Mouse (Mus musculus): ENCODE data around the gene Gpr162. TPM values are rescaled to one million over a fixed set of nuclear protein-coding genes. Genes with fewer than 3 reads are reported as not detected.

The Gpr162 gene
- total RNA-seq, 1 experiment: 1.7 TPM

GRCm38 (mm10) chr6:124817971-124818370, 45.8 kb downstream of the Gpr162 start:
- no peak overlapping the region for H3K27ac ChIP-seq (ENCODE audit: insufficient read depth, low read depth, low read length, poor library complexity, severe bottlenecking)
- DNase-seq (ENCODE audit: low read depth, low spot score): no peak
- H3K36me3 ChIP-seq (ENCODE audit: control insufficient read depth, insufficient read depth, low read length, poor library complexity, severe bottlenecking): peaks cover 61% of the 10 kb centered on the region
- in situ Hi-C loops (cut with MboI; ENCODE audit: low sequenced_read_pairs in 2 of 2, unreplicated experiment in 2 of 2): no loop called here
- H3K9ac ChIP-seq (ENCODE audit: insufficient read depth, low read depth, low read length, poor library complexity, severe bottlenecking): no peak overlapping the region
- no peaks in the 10 kb centered on the region for H3K9me3 ChIP-seq (ENCODE audit: control insufficient read depth, insufficient read depth, low read depth, low read length)
- no peak overlapping the region for H3K4me3 ChIP-seq (ENCODE audit: insufficient read depth in 1 of 2, low read depth in 1 of 2, low read length in 2 of 2, poor library complexity in 1 of 2, severe bottlenecking in 1 of 2)
- TF ChIP-seq CHD2 (IDR thresholded peaks at IDR 0.05; ENCODE audit: low read depth, low read length) (no peak), ZNF384 (IDR thresholded peaks at IDR 0.05; ENCODE audit: low read depth, low read length) (no peak), HCFC1 (IDR thresholded peaks at IDR 0.05; ENCODE audit: borderline replicate concordance, insufficient read depth, low read length) (no peak), ZC3H11A (IDR thresholded peaks at IDR 0.05; ENCODE audit: borderline replicate concordance, low read depth, low read length) (no peak), MAFK (IDR thresholded peaks at IDR 0.05; ENCODE audit: insufficient read depth, low read depth, low read length) (no peak)
- peaks cover 0 to 7% of the 10 kb centered on the region in 2 experiments; a peak in 1 of 4 replicates for H3K4me1 ChIP-seq (ENCODE audit: control insufficient read depth in 2 of 2, insufficient read depth in 2 of 2, low read length in 2 of 2, poor library complexity in 1 of 2)

GRCm38 (mm10) chr6:124817563-124817962, 46.2 kb downstream of the Gpr162 start:
- Histone ChIP-seq H3K4me1 (ENCODE audit: control insufficient read depth in 2 of 2, insufficient read depth in 2 of 2, low read length in 2 of 2, poor library complexity in 1 of 2) (peaks cover 0 to 8% of the 10 kb centered on the region in 2 experiments; a peak in 1 of 4 replicates), H3K9ac (ENCODE audit: insufficient read depth, low read depth, low read length, poor library complexity, severe bottlenecking) (no peak overlapping the region), H3K27ac (ENCODE audit: insufficient read depth, low read depth, low read length, poor library complexity, severe bottlenecking) (no peak overlapping the region), H3K4me3 (ENCODE audit: insufficient read depth in 1 of 2, low read depth in 1 of 2, low read length in 2 of 2, poor library complexity in 1 of 2, severe bottlenecking in 1 of 2) (no peak overlapping the region), H3K36me3 (ENCODE audit: control insufficient read depth, insufficient read depth, low read length, poor library complexity, severe bottlenecking) (peaks cover 61% of the 10 kb centered on the region), H3K9me3 (ENCODE audit: control insufficient read depth, insufficient read depth, low read depth, low read length) (no peaks in the 10 kb centered on the region)
- TF ChIP-seq ZC3H11A (IDR thresholded peaks at IDR 0.05; ENCODE audit: borderline replicate concordance, low read depth, low read length) (no peak), MAFK (IDR thresholded peaks at IDR 0.05; ENCODE audit: insufficient read depth, low read depth, low read length) (no peak), HCFC1 (IDR thresholded peaks at IDR 0.05; ENCODE audit: borderline replicate concordance, insufficient read depth, low read length) (no peak), ZNF384 (IDR thresholded peaks at IDR 0.05; ENCODE audit: low read depth, low read length) (no peak), CHD2 (IDR thresholded peaks at IDR 0.05; ENCODE audit: low read depth, low read length) (no peak)
- in situ Hi-C loops (cut with MboI; ENCODE audit: low sequenced_read_pairs in 2 of 2, unreplicated experiment in 2 of 2): no loop called here
- DNase-seq (ENCODE audit: low read depth, low spot score): no peak

GRCm38 (mm10) chr6:124817125-124817524, 46.7 kb downstream of the Gpr162 start:
- Histone ChIP-seq H3K4me3 (ENCODE audit: insufficient read depth in 1 of 2, low read depth in 1 of 2, low read length in 2 of 2, poor library complexity in 1 of 2, severe bottlenecking in 1 of 2) (no peak overlapping the region), H3K4me1 (ENCODE audit: control insufficient read depth in 2 of 2, insufficient read depth in 2 of 2, low read length in 2 of 2, poor library complexity in 1 of 2) (peaks cover 0 to 12% of the 10 kb centered on the region in 2 experiments; a peak in 1 of 4 replicates), H3K27ac (ENCODE audit: insufficient read depth, low read depth, low read length, poor library complexity, severe bottlenecking) (no peak overlapping the region), H3K9ac (ENCODE audit: insufficient read depth, low read depth, low read length, poor library complexity, severe bottlenecking) (no peak overlapping the region), H3K9me3 (ENCODE audit: control insufficient read depth, insufficient read depth, low read depth, low read length) (no peaks in the 10 kb centered on the region), H3K36me3 (ENCODE audit: control insufficient read depth, insufficient read depth, low read length, poor library complexity, severe bottlenecking) (peaks cover 61% of the 10 kb centered on the region)
- TF ChIP-seq CHD2 (IDR thresholded peaks at IDR 0.05; ENCODE audit: low read depth, low read length): no peak
- no peak for TF ChIP-seq ZNF384 (IDR thresholded peaks at IDR 0.05; ENCODE audit: low read depth, low read length)
- TF ChIP-seq ZC3H11A (IDR thresholded peaks at IDR 0.05; ENCODE audit: borderline replicate concordance, low read depth, low read length): no peak
- TF ChIP-seq MAFK (IDR thresholded peaks at IDR 0.05; ENCODE audit: insufficient read depth, low read depth, low read length): no peak
- no peak for TF ChIP-seq HCFC1 (IDR thresholded peaks at IDR 0.05; ENCODE audit: borderline replicate concordance, insufficient read depth, low read length)
- in situ Hi-C loops (cut with MboI; ENCODE audit: low sequenced_read_pairs in 2 of 2, unreplicated experiment in 2 of 2): no loop called here
- no peak for DNase-seq (ENCODE audit: low read depth, low spot score)

- no peak for DNase-seq (ENCODE audit: low read depth, low spot score)
- no peak overlapping the region for H3K27ac ChIP-seq (ENCODE audit: insufficient read depth, low read depth, low read length, poor library complexity, severe bottlenecking)
- no peak overlapping the region for H3K4me3 ChIP-seq (ENCODE audit: insufficient read depth in 1 of 2, low read depth in 1 of 2, low read length in 2 of 2, poor library complexity in 1 of 2, severe bottlenecking in 1 of 2)
- H3K36me3 ChIP-seq (ENCODE audit: control insufficient read depth, insufficient read depth, low read length, poor library complexity, severe bottlenecking): peaks cover 61% of the 10 kb centered on the region
- in situ Hi-C loops (cut with MboI; ENCODE audit: low sequenced_read_pairs in 2 of 2, unreplicated experiment in 2 of 2): no loop called here
- no peaks in the 10 kb centered on the region for H3K9me3 ChIP-seq (ENCODE audit: control insufficient read depth, insufficient read depth, low read depth, low read length)
- no peak overlapping the region for H3K9ac ChIP-seq (ENCODE audit: insufficient read depth, low read depth, low read length, poor library complexity, severe bottlenecking)
- TF ChIP-seq MAFK (IDR thresholded peaks at IDR 0.05; ENCODE audit: insufficient read depth, low read depth, low read length) (no peak), ZC3H11A (IDR thresholded peaks at IDR 0.05; ENCODE audit: borderline replicate concordance, low read depth, low read length) (no peak), CHD2 (IDR thresholded peaks at IDR 0.05; ENCODE audit: low read depth, low read length) (no peak), HCFC1 (IDR thresholded peaks at IDR 0.05; ENCODE audit: borderline replicate concordance, insufficient read depth, low read length) (no peak), ZNF384 (IDR thresholded peaks at IDR 0.05; ENCODE audit: low read depth, low read length) (no peak)
- H3K4me1 ChIP-seq (ENCODE audit: control insufficient read depth in 2 of 2, insufficient read depth in 2 of 2, low read length in 2 of 2, poor library complexity in 1 of 2): peaks cover 0 to 13% of the 10 kb centered on the region in 2 experiments; a peak in 1 of 4 replicates
Measured at GRCm38 (mm10) chr6:124816611-124817010, 47.2 kb downstream of the Gpr162 start.

Data from ES-E14 (cell line).